Mouse (Mus musculus) cerebellum, adult 2 months (tissue): ENCODE measurements around the gene Cltc.

Experiments
- CTCF ChIP-seq: fragments of 200-500 bp; IDR thresholded peaks from 2 replicates; pipeline ENCODE4 v1.5.1; 2011; ENCODE audit warnings: low read depth, mild to moderate bottlenecking, control low read depth, low read length, moderate library complexity, borderline replicate concordance; ENCODE audit not compliant: insufficient read depth
- POLR2A ChIP-seq: fragments of 200-500 bp; IDR thresholded peaks from 2 replicates; pipeline ENCODE4 v1.6.1; 2011; ENCODE audit warnings: low read length, control low read depth, borderline replicate concordance; ENCODE audit not compliant: insufficient read depth

DNA sequence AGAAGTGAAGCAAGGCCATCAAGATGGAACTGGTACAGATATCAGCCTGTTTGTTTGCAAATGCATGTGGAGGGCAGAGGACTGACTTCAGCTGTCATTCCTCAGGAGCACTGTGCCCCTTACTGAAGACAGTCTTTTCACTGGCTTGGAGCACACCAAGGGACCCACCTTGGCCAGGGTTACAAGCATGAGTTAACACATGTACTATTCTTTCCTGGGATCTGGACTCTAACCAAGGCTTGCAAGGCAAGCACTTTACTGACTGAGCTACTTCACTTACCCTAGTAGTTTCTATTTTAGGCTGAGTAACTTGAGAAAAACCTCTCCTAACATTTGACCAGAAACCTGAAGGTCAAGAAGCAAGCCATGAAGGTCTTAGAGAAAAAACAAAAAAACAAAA, 42.8 kb downstream of the Cltc start:
- TF ChIP-seq POLR2A (no peak), CTCF (no peak)
